In genomic region chr10:120787202-120787601, GRCm38 (mm10) we compare ENCODE assay signal across 15 mouse cellular contexts.
DNase-seq lines count a peak whose midpoint lies in the region; ATAC-seq and TF ChIP-seq lines count a peak whose summit lies in the region.
"Had no signal": no experiment of that assay in that cellular context is flagged by ENCODE, and none has a peak within 500 bp of the region (broad histone marks: within the 10 kb centered on the region; RNA-seq: fewer than 3 reads in every experiment).

No protein-coding gene starts in this region.

- H3K9ac ChIP-seq in forebrain, embryonic 11.5 days (ENCODE audit: low read length), result no peak overlapping the region
- H3K9ac ChIP-seq in hindbrain, embryonic 11.5 days (ENCODE audit: low read depth, low read length), result no peak overlapping the region
- H3K9ac ChIP-seq in limb, embryonic 14.5 days (ENCODE audit: low read depth, low read length, severe bottlenecking), result no peak overlapping the region
- H3K9ac ChIP-seq: forebrain, embryonic 13.5 days; liver, embryonic 15.5 days had no signal

- peaks cover 30% of the 10 kb centered on the region for H3K4me1 ChIP-seq in forebrain, embryonic 10.5 days
- no peaks in the 10 kb centered on the region for H3K4me1 ChIP-seq in forebrain, embryonic 11.5 days (replicated peaks; ENCODE audit: control insufficient read depth, insufficient read depth, low read length)
- H3K4me1 ChIP-seq in hindbrain, embryonic 11.5 days (replicated peaks; ENCODE audit: control insufficient read depth, insufficient read depth, low read length), result no peaks in the 10 kb centered on the region; the same call in 1 of the 2 replicates
- H3K4me1 ChIP-seq in limb, embryonic 14.5 days (ENCODE audit: control insufficient read depth, insufficient read depth, low read length), result peaks cover 20% of the 10 kb centered on the region
- H3K4me1 ChIP-seq: liver, embryonic 15.5 days had no signal

- H3K4me3 ChIP-seq in forebrain, embryonic 10.5 days, result no peak overlapping the region
- H3K4me3 ChIP-seq in forebrain, embryonic 11.5 days (ENCODE audit: low read depth, low read length), result no peak overlapping the region
- no peak overlapping the region for H3K4me3 ChIP-seq in hindbrain, embryonic 11.5 days (ENCODE audit: low read depth, low read length)
- no peak overlapping the region for H3K4me3 ChIP-seq in limb, embryonic 14.5 days (replicated peaks; ENCODE audit: low read length)
- H3K4me3 ChIP-seq: forebrain, embryonic 13.5 days; liver, embryonic 15.5 days had no signal

- no peak overlapping the region for H3K4me2 ChIP-seq in forebrain, embryonic 11.5 days (ENCODE audit: low read depth, low read length, severe bottlenecking)
- H3K4me2 ChIP-seq in hindbrain, embryonic 11.5 days (replicated peaks; ENCODE audit: low read depth, low read length), result no peak overlapping the region
- no peak overlapping the region for H3K4me2 ChIP-seq in limb, embryonic 14.5 days (replicated peaks; ENCODE audit: low read depth, low read length, severe bottlenecking)
- H3K4me2 ChIP-seq: forebrain, embryonic 13.5 days; liver, embryonic 15.5 days had no signal

- H3K27me3 ChIP-seq in forebrain, embryonic 10.5 days (ENCODE audit: poor library complexity, severe bottlenecking), result no peaks in the 10 kb centered on the region
- H3K27me3 ChIP-seq in forebrain, embryonic 11.5 days (ENCODE audit: control insufficient read depth, insufficient read depth, low read length), result no peaks in the 10 kb centered on the region
- H3K27me3 ChIP-seq in hindbrain, embryonic 11.5 days (ENCODE audit: control insufficient read depth, insufficient read depth, low read length), result no peaks in the 10 kb centered on the region
- no peaks in the 10 kb centered on the region for H3K27me3 ChIP-seq in limb, embryonic 14.5 days (ENCODE audit: control insufficient read depth, insufficient read depth, low read length)
- H3K27me3 ChIP-seq: forebrain, embryonic 13.5 days; liver, embryonic 15.5 days had no signal

- no peaks in the 10 kb centered on the region for H3K9me3 ChIP-seq in forebrain, embryonic 10.5 days
- H3K9me3 ChIP-seq in forebrain, embryonic 11.5 days (ENCODE audit: control insufficient read depth, low read length), result no peaks in the 10 kb centered on the region
- no peaks in the 10 kb centered on the region for H3K9me3 ChIP-seq in hindbrain, embryonic 11.5 days (ENCODE audit: control insufficient read depth, low read length)
- H3K9me3 ChIP-seq in limb, embryonic 14.5 days (ENCODE audit: control insufficient read depth, low read length), result no peaks in the 10 kb centered on the region
- H3K9me3 ChIP-seq: forebrain, embryonic 13.5 days; liver, embryonic 15.5 days had no signal

- no peak for ATAC-seq in forebrain, embryonic 11.5 days (replicated peaks; ENCODE audit: low FRiP score)
- peak; percentile 66; the same call in 1 of the 2 replicates for ATAC-seq in hindbrain, embryonic 11.5 days (ENCODE audit: low FRiP score)
- ATAC-seq in limb, embryonic 14.5 days (ENCODE audit: low FRiP score, low read depth), result no peak
- ATAC-seq: forebrain, embryonic 13.5 days had no signal

- peaks cover 47% of the 10 kb centered on the region for H3K36me3 ChIP-seq in forebrain, embryonic 10.5 days (replicated peaks)
- H3K36me3 ChIP-seq in forebrain, embryonic 11.5 days (ENCODE audit: control insufficient read depth, insufficient read depth, low read length), result no peaks in the 10 kb centered on the region
- no peaks in the 10 kb centered on the region for H3K36me3 ChIP-seq in hindbrain, embryonic 11.5 days (ENCODE audit: control insufficient read depth, insufficient read depth, low read length)
- H3K36me3 ChIP-seq in limb, embryonic 14.5 days (ENCODE audit: control insufficient read depth, insufficient read depth, low read length), result peaks cover 5% of the 10 kb centered on the region; the same call in 1 of the 2 replicates
- H3K36me3 ChIP-seq: liver, embryonic 15.5 days had no signal

- no peak for TF ChIP-seq POLR2A in limb, embryonic 14.5 days (IDR thresholded peaks at IDR 0.05; ENCODE audit: borderline replicate concordance, extremely low read depth, insufficient read depth, insufficient read length)

- 58% methylated on average over 10 of the region's 10 CpGs for WGBS in forebrain, embryonic 10.5 days
- WGBS in forebrain, embryonic 11.5 days, result 60% methylated on average over 10 of the region's 10 CpGs
- WGBS in hindbrain, embryonic 11.5 days, result 27% methylated on average over 10 of the region's 10 CpGs
- 23% methylated on average over 10 of the region's 10 CpGs for WGBS in limb, embryonic 14.5 days

- H3K27ac ChIP-seq in forebrain, embryonic 10.5 days, result 0 out of 2 replicates have a peak overlapping the region, but pooled peaks have one; percentile 22
- H3K27ac ChIP-seq in forebrain, embryonic 11.5 days (ENCODE audit: low read depth, low read length), result no peak overlapping the region
- H3K27ac ChIP-seq in hindbrain, embryonic 11.5 days (ENCODE audit: low read depth, low read length), result no peak overlapping the region
- H3K27ac ChIP-seq in limb, embryonic 14.5 days (replicated peaks; ENCODE audit: low read depth, low read length), result 0 out of 2 replicates have a peak overlapping the region, but pooled peaks have one; percentile 19
- H3K27ac ChIP-seq: forebrain, embryonic 13.5 days; liver, embryonic 15.5 days had no signal

- DNase-seq in forebrain, embryonic 10.5 days (ENCODE audit: extremely low spot score, low spot score), result no peak
- DNase-seq in forebrain, embryonic 11.5 days (ENCODE audit: low spot score), result no peak
- DNase-seq in embryo, embryonic 11 days, result peak; percentile 69
- DNase-seq in hindbrain, embryonic 11.5 days (ENCODE audit: low spot score), result peak; percentile 49
- DNase-seq in limb, embryonic 14.5 days (ENCODE audit: low spot score), result peak; percentile 28
- no peak for DNase-seq in layer of hippocampus, adult 9-11 months
- no peak for DNase-seq in ovary, postnatal 36 days (ENCODE audit: low spot score)
- no peak for DNase-seq in heart, adult 9 months (ENCODE audit: low spot score in 2 of 2)
- DNase-seq: adrenal gland, adult 8-10 months; heart, postnatal 14 days; kidney, adult 18-20 months; kidney, postnatal 4 days; thymus, adult 2 months had no signal

Comparison
In these comparisons a context has a peak if more than half of its experiments do, and no peak if none do; other contexts are left out.
1. H3K27ac ChIP-seq: peak in forebrain, embryonic 10.5 days (single experiment) and limb, embryonic 14.5 days (single experiment); none in forebrain, embryonic 11.5 days (single experiment) and hindbrain, embryonic 11.5 days (single experiment).
2. DNase-seq: peak in embryo, embryonic 11 days (single experiment), hindbrain, embryonic 11.5 days (single experiment) and limb, embryonic 14.5 days (single experiment); none in forebrain, embryonic 10.5 days (single experiment), forebrain, embryonic 11.5 days (single experiment), layer of hippocampus, adult 9-11 months (single experiment), ovary, postnatal 36 days (single experiment) and heart, adult 9 months (0 of 2).